Mouse (Mus musculus) adrenal gland, adult 2 months (tissue): ENCODE data around the gene Abca14. TPM values are rescaled to one million over a fixed set of nuclear protein-coding genes. Genes with fewer than 3 reads are reported as not detected.
A peak's percentile ranks its signal among the peaks of the same experiment; 100 is the strongest.
"Not testable (repeated sequence)": the region's sequence is repeated elsewhere in the genome, so short reads cannot be mapped to it uniquely, and the experiment has no call there.

ENCODE experiments used
- DNase-seq: peaks from one replicate; pipeline ENCODE4 v3.0.0; 2021
- polyA plus RNA-seq: library from polyadenylated mRNA; depleted of rRNA; stranded (reverse); fragments of >200 nt; gene quantifications from 2 replicates; pipeline ENCODE4 v1.2.3, GENCODE M21; 2012; rRNA removed
- total RNA-seq, 2 experiments: library from RNA; stranded (reverse); gene quantifications; 2 replicates each; pipeline ENCODE4 v1.2.3; 2021

The Abca14 gene
- total and polyA plus RNA-seq, 3 experiments: not detected

DNA sequence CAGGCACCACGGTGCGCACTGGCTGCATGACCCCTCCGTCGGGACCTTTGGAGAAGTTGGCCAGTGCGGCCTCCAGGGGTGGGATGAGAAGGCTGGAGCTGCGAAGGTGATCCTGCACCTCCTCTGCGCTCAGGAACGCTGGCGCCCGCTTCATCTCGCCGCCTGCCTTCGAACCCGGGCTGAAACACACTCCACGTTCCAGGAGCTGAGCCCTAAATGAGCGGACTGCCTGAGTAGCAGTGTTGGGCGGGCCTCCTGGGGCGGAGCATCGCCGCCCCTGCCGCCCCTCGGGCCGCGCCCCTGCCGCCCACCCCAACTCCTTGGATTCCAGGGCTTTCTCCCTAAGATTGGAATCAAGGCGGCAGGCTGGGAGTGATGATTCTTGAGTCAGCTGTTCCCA is 2.0 kb upstream of the Abca14 start, which contains the start of gene Crym:
TSS of gene Crym (minus strand) at position 341 of the 400 bp plus-strand sequence.
- DNase-seq: no peak

GRCm38 (mm10) chr7:120205989-120206388 is 2.2 kb downstream of the Abca14 start:
- peak; percentile 20 for DNase-seq

DNA sequence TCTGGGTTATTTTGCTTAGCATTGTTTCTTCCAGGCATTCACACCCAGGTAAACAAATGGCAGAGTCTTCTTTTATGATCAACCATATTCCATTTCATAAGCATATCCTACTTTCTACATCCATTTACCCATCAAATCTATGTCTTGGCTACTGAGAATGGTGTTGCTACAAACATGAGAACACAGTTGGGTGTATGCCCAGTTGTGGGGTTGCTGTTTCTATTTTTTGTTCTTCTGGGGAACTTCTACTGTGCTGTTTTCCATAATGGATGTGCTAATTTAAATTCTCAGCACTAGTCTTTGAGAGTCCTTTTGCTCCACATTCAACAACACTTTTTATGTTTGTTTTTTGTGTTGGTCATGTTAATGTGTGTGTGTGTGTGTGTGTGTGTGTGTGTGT is 24.8 kb downstream of the Abca14 start:
- no peak for DNase-seq

GRCm38 (mm10) chr7:120241092-120241491 is 37.3 kb downstream of the Abca14 start:
- peak; percentile 2 for DNase-seq

GRCm38 (mm10) chr7:120271135-120271991 is 67.6 kb downstream of the Abca14 start:
- no peak for DNase-seq

GRCm38 (mm10) chr7:120272110-120272509 is 68.3 kb downstream of the Abca14 start:
- DNase-seq: no peak

DNA sequence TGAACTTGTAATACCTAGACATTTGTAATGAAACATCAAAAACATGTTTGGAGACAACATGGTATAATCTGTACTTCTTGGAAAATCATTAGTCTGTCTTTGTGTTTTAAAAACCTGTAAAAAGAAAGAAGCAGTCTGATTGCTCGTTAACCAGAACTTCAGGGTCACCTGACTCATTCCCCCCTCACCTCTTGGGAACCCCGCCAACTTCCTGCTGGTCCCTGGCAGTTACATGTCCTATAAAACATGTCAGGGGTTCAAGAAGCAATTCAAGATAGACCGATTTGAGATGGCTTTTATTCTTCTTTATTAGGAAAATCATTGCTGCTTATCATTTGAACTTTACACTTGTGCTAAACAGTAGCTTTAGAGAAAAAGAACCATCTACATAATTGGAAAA is 81.5 kb downstream of the Abca14 start:
- peak; percentile 59 for DNase-seq

DNA sequence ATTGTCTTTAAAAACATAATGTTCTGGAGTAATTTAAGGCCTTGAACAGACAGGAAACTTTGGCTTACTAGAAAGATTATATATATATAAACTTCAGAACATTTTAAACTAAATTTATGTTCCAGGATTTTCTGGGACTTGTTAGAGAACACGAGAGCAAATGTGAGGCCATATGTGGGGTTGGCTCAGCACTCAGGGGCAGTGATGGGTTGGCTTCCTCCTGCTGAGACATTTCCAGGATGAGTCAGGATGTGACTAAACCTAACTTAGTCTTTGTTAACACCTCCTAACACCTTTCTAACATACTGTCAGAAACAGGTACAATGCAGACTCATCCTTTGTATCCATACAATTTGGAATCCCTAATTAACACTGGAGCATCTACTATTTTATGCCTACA is 112.3 kb downstream of the Abca14 start:
- DNase-seq: no peak

DNA sequence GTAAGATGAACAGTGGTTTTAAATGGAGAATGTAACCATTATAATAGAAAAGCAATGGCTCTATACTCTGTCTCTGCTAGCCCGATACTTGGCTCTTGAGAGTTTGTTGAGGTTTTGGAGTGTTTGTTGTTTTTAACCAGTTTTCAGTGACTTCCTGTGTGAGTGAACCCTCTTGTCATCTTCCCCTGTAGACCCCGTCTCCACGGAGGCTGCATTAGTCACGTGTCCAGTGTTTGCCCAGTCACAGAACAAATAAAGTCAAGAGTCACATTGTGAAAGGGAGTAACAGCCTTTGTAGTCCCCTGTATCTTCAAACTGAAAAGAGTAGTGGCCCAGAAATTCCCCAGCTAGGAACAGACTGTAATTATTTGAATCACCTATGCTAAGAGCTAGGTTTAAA is 119.2 kb downstream of the Abca14 start:
- no peak for DNase-seq

GRCm38 (mm10) chr7:120325911-120326310 is 122.2 kb downstream of the Abca14 start:
- not testable (repeated sequence) for DNase-seq

DNA sequence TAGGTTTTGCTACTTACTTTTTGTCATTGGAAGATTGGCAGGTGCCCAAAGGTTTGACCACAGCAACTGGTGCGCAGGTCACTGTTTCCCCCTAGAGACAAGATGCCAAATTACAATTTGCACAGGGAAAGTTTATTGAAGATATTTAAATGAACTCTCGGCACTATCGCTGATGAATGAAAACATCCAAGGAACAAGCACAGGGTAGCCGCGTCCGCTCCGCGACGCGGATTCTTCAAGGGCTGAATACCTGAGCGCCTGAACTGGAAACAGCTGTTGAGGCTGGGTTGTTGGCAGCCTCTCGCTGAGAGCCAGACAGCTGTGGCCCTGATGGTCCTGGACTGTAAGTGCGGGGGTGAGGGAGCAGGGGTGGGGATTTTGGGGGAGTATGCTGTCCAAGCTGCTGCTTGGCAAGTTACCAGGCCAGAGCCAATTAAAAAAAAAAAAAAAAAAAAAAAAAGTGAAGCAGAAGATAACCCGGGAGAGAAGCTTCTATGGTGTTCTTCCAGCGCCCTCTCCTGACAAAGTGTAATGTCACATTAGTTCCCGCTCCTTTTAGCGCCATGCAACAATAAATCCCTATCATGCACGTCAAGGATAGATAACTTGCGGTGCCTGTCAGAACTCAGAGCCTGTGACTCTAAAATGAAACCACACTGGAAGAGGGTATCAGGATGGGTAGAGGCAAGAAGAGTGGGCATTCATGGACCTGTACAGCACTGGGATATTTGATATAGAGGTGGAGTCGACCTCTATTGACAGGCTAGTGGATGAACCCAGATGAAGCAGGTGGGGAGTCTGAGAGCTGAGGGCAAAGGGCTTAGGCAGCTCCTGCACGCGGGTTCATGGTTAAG is 123.7 kb downstream of the Abca14 start:
- DNase-seq: peak; percentile 33

DNA sequence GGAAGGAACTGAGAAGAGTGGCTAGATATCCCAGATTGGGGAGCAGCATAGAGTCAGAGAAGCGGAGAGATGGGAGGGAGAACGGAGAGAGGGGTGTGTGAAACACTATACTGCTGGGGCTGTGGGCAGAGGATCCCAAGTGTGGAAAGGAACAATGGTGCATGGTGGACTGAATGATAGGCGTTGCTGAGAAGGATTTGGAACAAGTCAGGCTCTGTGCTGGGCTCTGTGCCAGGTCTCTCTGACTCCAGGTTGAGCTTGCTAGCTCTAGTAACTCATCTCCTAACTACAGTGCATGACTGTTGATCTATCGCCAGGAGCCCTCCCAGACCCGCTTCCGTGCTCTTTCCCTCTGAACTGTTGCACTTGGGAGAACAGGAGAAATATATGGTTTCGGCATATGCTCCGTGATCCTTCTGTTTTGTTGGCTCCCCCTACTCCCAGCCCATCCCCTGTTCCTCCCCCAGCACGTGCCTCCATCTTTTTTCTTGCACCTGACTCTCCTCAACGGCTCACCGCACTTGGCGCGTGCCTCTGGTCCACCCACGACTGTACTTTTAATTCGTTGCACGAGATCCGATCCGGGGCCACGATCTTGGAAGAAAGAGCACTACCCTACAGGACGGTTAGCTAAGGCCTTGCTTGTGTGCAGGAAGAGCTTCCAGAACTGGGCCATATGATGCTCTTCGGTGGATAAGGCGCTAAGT is 124.5 kb downstream of the Abca14 start, which contains the start of gene Abca15:
TSS of gene Abca15 (plus strand) at position 584 of the 707 bp plus-strand sequence.
- peak; percentile 13 for DNase-seq

GRCm38 (mm10) chr7:120361159-120361558 is 157.4 kb downstream of the Abca14 start:
- no peak for DNase-seq

Other genes starting within 250 kb of the Abca14 start
- under 1 TPM; 0.12 to 0.14 TPM for gene Dnah3, start 108.7 kb upstream of the Abca14 start, total RNA-seq
- not detected in 2 replicates for gene Dnah3, start 108.7 kb upstream of the Abca14 start, polyA plus RNA-seq
- gene Tmem159, start 101.6 kb upstream of the Abca14 start, total RNA-seq: 100 to 1,000 TPM; 111 to 120 TPM
- gene Tmem159, start 101.6 kb upstream of the Abca14 start, polyA plus RNA-seq: 67.0 and 96.3 TPM in 2 replicates
- not detected for gene Zp2, start 58.7 kb upstream of the Abca14 start, total RNA-seq
- gene Zp2, start 58.7 kb upstream of the Abca14 start, polyA plus RNA-seq: not detected in 2 replicates
- under 1 TPM; 0.40 to 0.48 TPM for gene Anks4b, start 30.1 kb upstream of the Abca14 start, total RNA-seq
- not detected in 2 replicates for gene Anks4b, start 30.1 kb upstream of the Abca14 start, polyA plus RNA-seq
- gene Crym, start 1.9 kb upstream of the Abca14 start, total RNA-seq: 10 to 100 TPM in 1 of 2 experiments, under 1 TPM in 1; 0.81 to 11.0 TPM
- 0.71 and 6.7 TPM in 2 replicates for gene Crym, start 1.9 kb upstream of the Abca14 start, polyA plus RNA-seq
- gene Abca15, start 124.7 kb downstream of the Abca14 start, total RNA-seq: not detected
- gene Abca15, start 124.7 kb downstream of the Abca14 start, polyA plus RNA-seq: not detected in 2 replicates
- not detected for gene Abca16, start 205.7 kb downstream of the Abca14 start, total RNA-seq
- gene Abca16, start 205.7 kb downstream of the Abca14 start, polyA plus RNA-seq: not detected in 2 replicates